Mouse (Mus musculus): ENCODE data around the gene Phyh. TPM values are rescaled to one million over a fixed set of nuclear protein-coding genes. Genes with fewer than 3 reads are reported as not detected.

Phyh gene
- 43.2 and 44.8 TPM in 2 replicates for polyA plus RNA-seq (2015; fragmentation: Nextera tagmentation; extraction: Ambion mirVana)

GRCm38 (mm10) chr2:4918860-4919739, at the start of gene Phyh:
Phyh (plus strand) TSS chr2:4919019.
- H3K27me3 ChIP-seq, result no peaks in the 10 kb centered on the region

GRCm38 (mm10) chr2:4872740-4873139, 46.1 kb upstream of the Phyh start:
- H3K4me2 ChIP-seq, result no peak overlapping the region
- H3K27me3 ChIP-seq, result no peaks in the 10 kb centered on the region
- H3K4me3 ChIP-seq, result no peak overlapping the region
- H3K9ac ChIP-seq, result no peak overlapping the region
- H3K4me1 ChIP-seq, result no peaks in the 10 kb centered on the region
- no peaks in the 10 kb centered on the region for H3K9me3 ChIP-seq
- no peak for ATAC-seq (ENCODE audit: insufficient number of reproducible peaks, low FRiP score, low TSS enrichment, low read depth)
- 75% methylated on average over 9 of the region's 9 CpGs for WGBS
- no peaks in the 10 kb centered on the region for H3K36me3 ChIP-seq
- H3K27ac ChIP-seq, result no peak overlapping the region

More at GRCm38 (mm10) chr2:4918860-4919739, at the start of gene Phyh:
- Histone ChIP-seq H3K4me2 (peak within 1 kb of the TSS; percentile 87), H3K36me3 (no peaks in the 10 kb centered on the region), H3K9me3 (no peaks in the 10 kb centered on the region), H3K9ac (peak within 1 kb of the TSS; percentile 67), H3K4me1 (peaks cover 9% of the 10 kb centered on the region), H3K27ac (peak within 1 kb of the TSS; percentile 80), H3K4me3 (peak within 1 kb of the TSS; percentile 65)
- 6% methylated on average over 35 of the region's 35 CpGs for WGBS
- ATAC-seq (ENCODE audit: insufficient number of reproducible peaks, low FRiP score, low TSS enrichment, low read depth), result peak; percentile 91

- H3K9me3 ChIP-seq, result no peaks in the 10 kb centered on the region
- H3K4me3 ChIP-seq, result no peak overlapping the region
- H3K27ac ChIP-seq, result no peak overlapping the region
- no peaks in the 10 kb centered on the region for H3K27me3 ChIP-seq
- H3K9ac ChIP-seq, result no peak overlapping the region
- 59% methylated on average over 6 of the region's 6 CpGs for WGBS
- no peaks in the 10 kb centered on the region for H3K4me1 ChIP-seq
- no peaks in the 10 kb centered on the region for H3K36me3 ChIP-seq
- no peak for ATAC-seq (ENCODE audit: insufficient number of reproducible peaks, low FRiP score, low TSS enrichment, low read depth)
- no peak overlapping the region for H3K4me2 ChIP-seq
These were observed 45.5 kb upstream of the Phyh start for GRCm38 (mm10) chr2:4873331-4873730.

GRCm38 (mm10) chr2:4875090-4875489, 43.7 kb upstream of the Phyh start:
- H3K4me2 ChIP-seq, result no peak overlapping the region
- H3K27me3 ChIP-seq, result no peaks in the 10 kb centered on the region
- ATAC-seq (ENCODE audit: insufficient number of reproducible peaks, low FRiP score, low TSS enrichment, low read depth), result no peak
- 26% methylated on average over 1 of the region's 1 CpGs for WGBS
- no peaks in the 10 kb centered on the region for H3K9me3 ChIP-seq
- H3K36me3 ChIP-seq, result no peaks in the 10 kb centered on the region
- H3K4me1 ChIP-seq, result no peaks in the 10 kb centered on the region
- H3K9ac ChIP-seq, result no peak overlapping the region
- H3K4me3 ChIP-seq, result no peak overlapping the region
- H3K27ac ChIP-seq, result no peak overlapping the region

GRCm38 (mm10) chr2:4876131-4876530, 42.7 kb upstream of the Phyh start:
- no peak overlapping the region for H3K4me2 ChIP-seq
- no peaks in the 10 kb centered on the region for H3K36me3 ChIP-seq
- no peak overlapping the region for H3K4me3 ChIP-seq
- ATAC-seq (ENCODE audit: insufficient number of reproducible peaks, low FRiP score, low TSS enrichment, low read depth), result no peak
- peaks cover 5% of the 10 kb centered on the region; the same call in 1 of the 2 replicates for H3K4me1 ChIP-seq
- WGBS, result 62% methylated on average over 3 of the region's 3 CpGs
- no peak overlapping the region for H3K9ac ChIP-seq
- no peaks in the 10 kb centered on the region for H3K9me3 ChIP-seq
- H3K27ac ChIP-seq, result no peak overlapping the region
- no peaks in the 10 kb centered on the region for H3K27me3 ChIP-seq

GRCm38 (mm10) chr2:4880737-4881349, 38.0 kb upstream of the Phyh start:
- Histone ChIP-seq H3K4me1 (peaks cover 18% of the 10 kb centered on the region), H3K9me3 (no peaks in the 10 kb centered on the region), H3K4me3 (peak overlapping the region; percentile 87), H3K27me3 (no peaks in the 10 kb centered on the region), H3K27ac (peak overlapping the region; percentile 100), H3K4me2 (peak overlapping the region; percentile 75), H3K36me3 (peaks cover 1% of the 10 kb centered on the region), H3K9ac (peak overlapping the region; percentile 97)
- 2% methylated on average over 20 of the region's 20 CpGs for WGBS
- ATAC-seq (ENCODE audit: insufficient number of reproducible peaks, low FRiP score, low TSS enrichment, low read depth), result peak; percentile 37; the same call in 1 of the 2 replicates

- ATAC-seq (ENCODE audit: insufficient number of reproducible peaks, low FRiP score, low TSS enrichment, low read depth), result peak; percentile 77
- WGBS, result under 1% methylated on average over 109 of the region's 115 CpGs
These were observed 37.2 kb upstream of the Phyh start, which contains the start of gene Sephs1 for GRCm38 (mm10) chr2:4881350-4882248. Sephs1 (plus strand) TSS chr2:4881564.

GRCm38 (mm10) chr2:4882249-4882791, 36.5 kb upstream of the Phyh start:
- H3K27me3 ChIP-seq, result no peaks in the 10 kb centered on the region
- WGBS, result under 1% methylated on average over 60 of the region's 63 CpGs
- H3K4me1 ChIP-seq, result peaks cover 18% of the 10 kb centered on the region
- peak; percentile 31; the same call in 1 of the 2 replicates for ATAC-seq (ENCODE audit: insufficient number of reproducible peaks, low FRiP score, low TSS enrichment, low read depth)
- H3K4me3 ChIP-seq, result peak overlapping the region; percentile 87
- H3K9ac ChIP-seq, result peak overlapping the region; percentile 97
- peak overlapping the region; percentile 75 for H3K4me2 ChIP-seq
- H3K36me3 ChIP-seq, result peaks cover 16% of the 10 kb centered on the region
- peak overlapping the region; percentile 100 for H3K27ac ChIP-seq
- H3K9me3 ChIP-seq, result no peaks in the 10 kb centered on the region

More at GRCm38 (mm10) chr2:4881350-4882248, 37.2 kb upstream of the Phyh start, which contains the start of gene Sephs1:
- peak within 1 kb of the TSS; percentile 100 for H3K27ac ChIP-seq
- peaks cover 9% of the 10 kb centered on the region for H3K36me3 ChIP-seq
- peak within 1 kb of the TSS; percentile 87 for H3K4me3 ChIP-seq
- no peaks in the 10 kb centered on the region for H3K9me3 ChIP-seq
- peak within 1 kb of the TSS; percentile 75 for H3K4me2 ChIP-seq
- no peaks in the 10 kb centered on the region for H3K27me3 ChIP-seq
- H3K9ac ChIP-seq, result peak within 1 kb of the TSS; percentile 97
- H3K4me1 ChIP-seq, result peaks cover 18% of the 10 kb centered on the region

- Histone ChIP-seq H3K4me2 (peak overlapping the region; percentile 75), H3K4me1 (peaks cover 18% of the 10 kb centered on the region), H3K9ac (peak overlapping the region; percentile 97; the same call in 1 of the 2 replicates), H3K27ac (peak overlapping the region; percentile 100), H3K27me3 (no peaks in the 10 kb centered on the region), H3K36me3 (peaks cover 24% of the 10 kb centered on the region), H3K4me3 (peak overlapping the region; percentile 87), H3K9me3 (no peaks in the 10 kb centered on the region)
- WGBS, result 1% methylated on average over 18 of the region's 18 CpGs
- no peak for ATAC-seq (ENCODE audit: insufficient number of reproducible peaks, low FRiP score, low TSS enrichment, low read depth)
These were observed 35.7 kb upstream of the Phyh start for GRCm38 (mm10) chr2:4883009-4883704.

- no peak for ATAC-seq (ENCODE audit: insufficient number of reproducible peaks, low FRiP score, low TSS enrichment, low read depth)
These were observed 31.9 kb upstream of the Phyh start for GRCm38 (mm10) chr2:4886896-4887295.

More at GRCm38 (mm10) chr2:4886896-4887295, 31.9 kb upstream of the Phyh start:
- no peak overlapping the region for H3K27ac ChIP-seq
- H3K4me2 ChIP-seq, result no peak overlapping the region
- no peak overlapping the region for H3K4me3 ChIP-seq
- H3K4me1 ChIP-seq, result peaks cover 12% of the 10 kb centered on the region; the same call in 1 of the 2 replicates
- H3K9me3 ChIP-seq, result no peaks in the 10 kb centered on the region
- WGBS, result 88% methylated on average over 6 of the region's 6 CpGs
- H3K36me3 ChIP-seq, result peaks cover 57% of the 10 kb centered on the region
- no peak overlapping the region for H3K9ac ChIP-seq
- no peaks in the 10 kb centered on the region for H3K27me3 ChIP-seq

Measured in limb, embryonic 15.5 days (tissue).